Mouse (Mus musculus) intestine, postnatal 0 days (tissue): ENCODE measurements around the gene Akr1a1. TPM values are rescaled to one million over a fixed set of nuclear protein-coding genes. Genes with fewer than 3 reads are reported as not detected.
A peak's percentile ranks its signal among the peaks of the same experiment; 100 is the strongest.

ENCODE experiments used
- ATAC-seq: fragments of 200-750 bp; cut with Nextera tagmentation; 2 replicates; pipeline ENCODE4 v1.8.0; 2017; ENCODE audit warnings: mild to moderate bottlenecking, moderate TSS enrichment, moderate library complexity
- H3K27ac ChIP-seq: fragments of 300-500 bp; sonication (generic); 2 replicates; pipeline ENCODE4 v1.5.1; 2014; ENCODE audit warnings: mild to moderate bottlenecking, low read depth, low read length, moderate library complexity
- H3K27me3 ChIP-seq: fragments of 300-500 bp; sonication (generic); replicated peaks from 2 replicates; pipeline ENCODE4 v1.6.1; 2014; ENCODE audit warnings: low read length, mixed read lengths; ENCODE audit not compliant: control insufficient read depth, insufficient read depth
- H3K36me3 ChIP-seq: fragments of 300-500 bp; sonication (generic); 2 replicates; pipeline ENCODE4 v1.6.1; 2014; ENCODE audit warnings: mild to moderate bottlenecking, moderate library complexity; ENCODE audit not compliant: control insufficient read depth, insufficient read depth
- H3K4me1 ChIP-seq: fragments of 300-500 bp; sonication (generic); replicated peaks from 2 replicates; pipeline ENCODE4 v1.6.1; 2014; ENCODE audit warnings: antibody characterized with exemption, low read length, mixed read lengths; ENCODE audit not compliant: control insufficient read depth, insufficient read depth
- H3K4me2 ChIP-seq: fragments of 300-500 bp; sonication (generic); replicated peaks from 2 replicates; pipeline ENCODE4 v1.6.1; 2014; ENCODE audit warnings: low read depth, mild to moderate bottlenecking, moderate library complexity
- H3K4me3 ChIP-seq: fragments of 300-500 bp; sonication (generic); 2 replicates; pipeline ENCODE4 v1.5.1; 2014; ENCODE audit warnings: low read depth, low read length
- H3K9ac ChIP-seq: fragments of 300-500 bp; sonication (generic); 2 replicates; pipeline ENCODE4 v1.6.1; 2014; ENCODE audit warnings: mild to moderate bottlenecking, low read depth, low read length
- H3K9me3 ChIP-seq: fragments of 300-500 bp; sonication (generic); 2 replicates; pipeline ENCODE4 v1.6.1; 2016; ENCODE audit warnings: mixed run types; ENCODE audit not compliant: control insufficient read depth
- CTCF ChIP-seq: sonication (generic); IDR thresholded peaks from 2 replicates; pipeline ENCODE4 v1.5.1; 2016; ENCODE audit warnings: low read depth, mild to moderate bottlenecking, control low read depth, antibody characterized with exemption, moderate library complexity
- WGBS: fragments of 180-500 bp; shearing (Covaris S2); extraction: QIAGEN DNeasy Blood & Tissue Kit; methylation state at CpG from one replicate; pipeline ENCODE4 v1.1.7; 2014; 5-methylcytosine and 5-hydroxymethylcytosine counted together
- polyA plus RNA-seq: library from polyadenylated mRNA; unstranded; fragments of >200 nt; fragmentation: Nextera tagmentation; extraction: Ambion mirVana; gene quantifications from 2 replicates; pipeline ENCODE4 v1.2.1, GENCODE M21; 2015

Gene Akr1a1
- polyA plus RNA-seq, 1 experiment from 2014 or later, result 860 TPM

GRCm38 (mm10) chr4:116653228-116653627, 1.7 kb upstream of the Akr1a1 start:
- Histone ChIP-seq H3K9me3 (no peaks in the 10 kb centered on the region), H3K9ac (no peak overlapping the region), H3K4me3 (no peak overlapping the region), H3K4me1 (peaks cover 9% of the 10 kb centered on the region), H3K27me3 (no peaks in the 10 kb centered on the region), H3K4me2 (no peak overlapping the region), H3K36me3 (0 out of 2 replicates have a peak, but pooled peaks cover 4% of the 10 kb centered on the region), H3K27ac (no peak overlapping the region)
- TF ChIP-seq CTCF, result no peak
- WGBS, result 84% methylated on average over 6 of the region's 6 CpGs
- ATAC-seq, result no peak

- Histone ChIP-seq H3K4me2 (peak overlapping the region; percentile 74), H3K9me3 (no peaks in the 10 kb centered on the region), H3K4me3 (peak overlapping the region; percentile 85), H3K27me3 (no peaks in the 10 kb centered on the region), H3K4me1 (peaks cover 9% of the 10 kb centered on the region), H3K36me3 (0 out of 2 replicates have a peak, but pooled peaks cover 4% of the 10 kb centered on the region), H3K9ac (peak overlapping the region; percentile 95; the same call in 1 of the 2 replicates), H3K27ac (peak overlapping the region; percentile 95)
- WGBS, result 5% methylated on average over 6 of the region's 6 CpGs
- TF ChIP-seq CTCF, result no peak; the same call in 1 of the 2 replicates
- ATAC-seq, result peak; percentile 26; the same call in 1 of the 2 replicates
Measured at GRCm38 (mm10) chr4:116651797-116652135, 286 bp upstream of the Akr1a1 start.

- Histone ChIP-seq H3K27me3 (no peaks in the 10 kb centered on the region), H3K4me3 (peak overlapping the region; percentile 85), H3K4me1 (peaks cover 9% of the 10 kb centered on the region), H3K27ac (peak overlapping the region; percentile 95), H3K9me3 (no peaks in the 10 kb centered on the region), H3K36me3 (peaks cover 8% of the 10 kb centered on the region), H3K4me2 (peak overlapping the region; percentile 74), H3K9ac (peak overlapping the region; percentile 95)
- 16% methylated on average over 5 of the region's 5 CpGs for WGBS
- no peak for ATAC-seq
- TF ChIP-seq CTCF, result no peak
Measured at GRCm38 (mm10) chr4:116650365-116650764, 1.1 kb downstream of the Akr1a1 start.

GRCm38 (mm10) chr4:116649411-116649810, 2.1 kb downstream of the Akr1a1 start:
- Histone ChIP-seq H3K9ac (no peak overlapping the region), H3K27ac (no peak overlapping the region), H3K4me1 (peaks cover 6% of the 10 kb centered on the region), H3K27me3 (no peaks in the 10 kb centered on the region), H3K4me3 (peak overlapping the region; percentile 85; the same call in 1 of the 2 replicates), H3K36me3 (peaks cover 12% of the 10 kb centered on the region), H3K4me2 (peak overlapping the region; percentile 74), H3K9me3 (no peaks in the 10 kb centered on the region)
- ATAC-seq, result no peak
- TF ChIP-seq CTCF, result no peak
- WGBS, result 59% methylated on average over 2 of the region's 2 CpGs

GRCm38 (mm10) chr4:116645624-116646023, 5.9 kb downstream of the Akr1a1 start:
- ATAC-seq, result no peak
- no peak overlapping the region for H3K27ac ChIP-seq

DNA sequence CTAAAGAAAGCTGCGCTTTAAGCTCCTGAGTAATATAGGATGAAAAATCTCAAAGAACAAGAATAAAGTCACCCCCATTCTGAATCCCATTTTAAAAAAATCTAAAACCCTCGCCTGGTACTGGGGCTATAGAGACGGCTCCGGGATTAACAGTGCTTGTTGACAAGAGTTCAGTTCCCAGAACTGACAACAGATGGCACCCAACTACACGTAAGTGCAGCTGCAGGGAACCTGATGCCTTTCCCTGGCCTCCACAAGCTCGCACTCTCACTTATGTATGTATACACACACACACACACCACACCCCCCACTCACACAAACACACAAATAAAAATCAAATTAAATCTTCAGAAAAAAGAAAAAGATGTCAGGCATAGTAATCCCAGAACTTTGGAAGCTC, 7.2 kb downstream of the Akr1a1 start:
- Histone ChIP-seq H3K27ac (no peak overlapping the region), H3K36me3 (peaks cover 49% of the 10 kb centered on the region), H3K4me1 (no peaks in the 10 kb centered on the region; the same call in 1 of the 2 replicates), H3K9ac (no peak overlapping the region), H3K27me3 (no peaks in the 10 kb centered on the region), H3K4me2 (no peak overlapping the region), H3K9me3 (no peaks in the 10 kb centered on the region), H3K4me3 (no peak overlapping the region)
- WGBS, result 35% methylated on average over 6 of the region's 6 CpGs
- TF ChIP-seq CTCF, result peak; percentile 74
- ATAC-seq, result no peak; the same call in 1 of the 2 replicates

More at GRCm38 (mm10) chr4:116645624-116646023, 5.9 kb downstream of the Akr1a1 start:
- Histone ChIP-seq H3K9me3 (no peaks in the 10 kb centered on the region), H3K4me2 (no peak overlapping the region), H3K27me3 (no peaks in the 10 kb centered on the region), H3K9ac (no peak overlapping the region), H3K36me3 (peaks cover 39% of the 10 kb centered on the region), H3K4me1 (peaks cover 6% of the 10 kb centered on the region), H3K4me3 (no peak overlapping the region)
- TF ChIP-seq CTCF, result no peak
- WGBS, result 68% methylated on average over 7 of the region's 7 CpGs
